Mouse (Mus musculus) forebrain, embryonic 14.5 days (tissue): ENCODE measurements around the gene Zfp709. TPM values are rescaled to one million over a fixed set of nuclear protein-coding genes. Genes with fewer than 3 reads are reported as not detected.
"Not testable (repeated sequence)": the region's sequence is repeated elsewhere in the genome, so short reads cannot be mapped to it uniquely, and the experiment has no call there.

Experiments
- ATAC-seq: fragments of 200-750 bp; cut with Nextera tagmentation; 2 replicates; pipeline ENCODE4 v1.8.0; 2017; ENCODE audit warnings: mild to moderate bottlenecking, moderate library complexity
- DNase-seq: peaks from one replicate; pipeline ENCODE4 v3.0.0-alpha.2; 2015; ENCODE audit warnings: low spot score
- H3K27ac ChIP-seq: fragments of 300-500 bp; sonication (generic); 2 replicates; pipeline ENCODE4 v1.5.1; 2014; ENCODE audit warnings: low read depth, mild to moderate bottlenecking, control low read depth, low read length, moderate library complexity
- H3K27me3 ChIP-seq: fragments of 300-500 bp; sonication (generic); replicated peaks from 2 replicates; pipeline ENCODE4 v1.6.1; 2014; ENCODE audit warnings: low read length, control low read depth, mixed read lengths; ENCODE audit not compliant: control insufficient read depth, insufficient read depth
- H3K36me3 ChIP-seq: fragments of 300-500 bp; sonication (generic); 2 replicates; pipeline ENCODE4 v1.6.1; 2014; ENCODE audit warnings: low read length, control low read depth; ENCODE audit not compliant: control insufficient read depth, insufficient read depth
- H3K4me1 ChIP-seq: fragments of 300-500 bp; sonication (generic); 2 replicates; pipeline ENCODE4 v1.6.1; 2014; ENCODE audit warnings: antibody characterized with exemption, low read length, control low read depth; ENCODE audit not compliant: control insufficient read depth, insufficient read depth
- H3K4me2 ChIP-seq: fragments of 300-500 bp; sonication (generic); 2 replicates; pipeline ENCODE4 v1.6.1; 2014; ENCODE audit warnings: mild to moderate bottlenecking, control low read depth, low read length
- H3K4me3 ChIP-seq: fragments of 300-500 bp; sonication (generic); 2 replicates; pipeline ENCODE4 v1.5.1; 2014; ENCODE audit warnings: low read depth, low read length, control low read depth
- H3K9ac ChIP-seq: fragments of 300-500 bp; sonication (generic); 2 replicates; pipeline ENCODE4 v1.6.1; 2014; ENCODE audit warnings: mild to moderate bottlenecking, low read length, control low read depth, moderate library complexity
- H3K9me3 ChIP-seq: fragments of 300-500 bp; sonication (generic); replicated peaks from 2 replicates; pipeline ENCODE4 v1.6.1; 2016; ENCODE audit warnings: low read length, control low read depth, mixed read lengths; ENCODE audit not compliant: control insufficient read depth
- WGBS: fragments of 180-500 bp; shearing (Covaris S2); extraction: QIAGEN DNeasy Blood & Tissue Kit; methylation state at CpG from one replicate; pipeline ENCODE4 v1.1.7; 2014; 5-methylcytosine and 5-hydroxymethylcytosine counted together
- polyA plus RNA-seq: library from polyadenylated mRNA; unstranded; fragments of >200 nt; fragmentation: Nextera tagmentation; extraction: Ambion mirVana; gene quantifications from 2 replicates; pipeline ENCODE4 v1.2.1, GENCODE M21; 2014

The Zfp709 gene
- polyA plus RNA-seq, 1 experiment from 2014 or later: 9.1 TPM

GRCm38 (mm10) chr8:71912286-71912685, 30.5 kb downstream of the Zfp709 start:
- Histone ChIP-seq H3K4me1 (no peaks in the 10 kb centered on the region), H3K4me2 (no peak overlapping the region), H3K9me3 (no peaks in the 10 kb centered on the region), H3K27me3 (no peaks in the 10 kb centered on the region), H3K4me3 (no peak overlapping the region), H3K27ac (no peak overlapping the region), H3K36me3 (peaks cover 26% of the 10 kb centered on the region), H3K9ac (no peak overlapping the region)
- DNase-seq (no peak), ATAC-seq (no peak)
- WGBS: 86% methylated on average over 2 of the region's 2 CpGs

DNA sequence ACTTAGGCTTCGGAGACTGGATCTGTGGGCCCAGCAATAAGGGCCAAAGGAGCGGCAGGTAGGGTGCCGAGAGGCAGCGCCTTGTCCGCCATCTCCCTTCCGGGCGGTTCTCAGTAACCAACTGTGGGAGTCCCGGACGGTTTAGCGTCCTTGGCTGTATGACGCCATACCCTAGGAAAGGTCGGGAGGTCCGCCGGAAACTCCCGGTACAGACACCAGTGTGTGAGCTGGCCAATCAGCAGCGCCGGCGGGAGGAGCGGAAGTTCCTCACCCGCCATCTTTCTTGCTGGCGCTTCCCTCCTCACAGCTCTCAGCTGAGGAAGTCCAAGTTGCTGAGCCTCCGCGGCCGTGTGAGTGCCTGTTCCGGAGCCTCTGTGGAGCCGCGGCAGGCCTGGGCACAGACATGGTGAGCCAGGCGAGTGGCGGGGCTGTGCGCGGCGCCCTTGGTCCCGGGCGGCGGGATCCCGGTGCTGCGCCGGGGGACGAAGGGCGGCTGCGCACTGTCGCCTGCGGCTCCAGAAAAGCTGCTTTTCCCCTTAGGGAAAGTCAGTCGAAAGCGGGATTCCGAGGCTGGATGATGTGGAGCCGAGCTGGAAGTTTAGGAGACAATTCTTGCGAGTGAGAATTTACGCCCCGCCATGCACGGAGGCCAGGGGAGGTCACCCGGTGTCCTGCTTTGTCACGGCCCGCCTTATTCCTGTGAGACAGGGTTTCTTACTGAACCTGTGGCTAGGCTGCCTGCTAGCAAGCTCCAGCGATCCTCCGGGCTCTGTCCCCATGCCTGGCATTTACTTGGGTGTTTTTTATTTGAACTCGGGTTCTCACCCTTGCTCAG, 41.0 kb downstream of the Zfp709 start:
- DNase-seq: peak; percentile 97
- Histone ChIP-seq H3K27ac (peak overlapping the region; percentile 95), H3K9ac (peak overlapping the region; percentile 90), H3K4me1 (peaks cover 11% of the 10 kb centered on the region), H3K27me3 (no peaks in the 10 kb centered on the region), H3K4me2 (peak overlapping the region; percentile 76), H3K9me3 (no peaks in the 10 kb centered on the region), H3K36me3 (no peaks in the 10 kb centered on the region; the same call in 1 of the 2 replicates), H3K4me3 (peak overlapping the region; percentile 79)
- WGBS: under 1% methylated on average over 57 of the region's 57 CpGs
- ATAC-seq: peak; percentile 99

- H3K27ac ChIP-seq: no peak overlapping the region
- H3K9me3 ChIP-seq: no peaks in the 10 kb centered on the region
- peaks cover 11% of the 10 kb centered on the region for H3K4me1 ChIP-seq
- H3K4me2 ChIP-seq: no peak overlapping the region
- H3K9ac ChIP-seq: no peak overlapping the region
- 97% methylated on average over 5 of the region's 5 CpGs for WGBS
- no peak overlapping the region for H3K4me3 ChIP-seq
- ATAC-seq (no peak), DNase-seq (no peak)
- peaks cover 19% of the 10 kb centered on the region for H3K36me3 ChIP-seq
- no peaks in the 10 kb centered on the region for H3K27me3 ChIP-seq
Measured at GRCm38 (mm10) chr8:71925791-71926190, 44.0 kb downstream of the Zfp709 start.

DNA sequence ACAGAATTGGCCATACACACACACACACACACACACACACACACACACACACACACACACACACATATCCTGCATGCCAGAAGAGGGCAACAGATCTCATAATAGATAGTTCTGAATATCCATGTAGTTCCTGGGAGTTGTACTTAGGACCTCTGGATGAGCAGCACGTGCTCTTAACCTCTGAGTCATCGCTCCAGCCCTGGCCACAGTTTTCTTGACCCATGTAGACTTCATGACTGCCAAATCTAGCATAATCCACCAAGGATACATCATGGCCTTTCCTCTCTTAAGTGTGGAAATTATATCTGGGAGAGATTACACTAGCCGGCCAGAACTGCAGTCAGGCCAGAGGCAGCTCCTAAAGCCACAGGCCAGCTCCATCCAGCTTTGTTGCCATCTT, 44.7 kb downstream of the Zfp709 start:
- H3K9me3 ChIP-seq: no peaks in the 10 kb centered on the region
- no peak overlapping the region for H3K27ac ChIP-seq
- no peak overlapping the region for H3K9ac ChIP-seq
- no peak overlapping the region for H3K4me3 ChIP-seq
- 100% methylated on average over 3 of the region's 3 CpGs for WGBS
- DNase-seq (no peak), ATAC-seq (no peak)
- peaks cover 25% of the 10 kb centered on the region for H3K36me3 ChIP-seq
- H3K4me2 ChIP-seq: no peak overlapping the region
- H3K4me1 ChIP-seq: peaks cover 11% of the 10 kb centered on the region
- no peaks in the 10 kb centered on the region for H3K27me3 ChIP-seq

DNA sequence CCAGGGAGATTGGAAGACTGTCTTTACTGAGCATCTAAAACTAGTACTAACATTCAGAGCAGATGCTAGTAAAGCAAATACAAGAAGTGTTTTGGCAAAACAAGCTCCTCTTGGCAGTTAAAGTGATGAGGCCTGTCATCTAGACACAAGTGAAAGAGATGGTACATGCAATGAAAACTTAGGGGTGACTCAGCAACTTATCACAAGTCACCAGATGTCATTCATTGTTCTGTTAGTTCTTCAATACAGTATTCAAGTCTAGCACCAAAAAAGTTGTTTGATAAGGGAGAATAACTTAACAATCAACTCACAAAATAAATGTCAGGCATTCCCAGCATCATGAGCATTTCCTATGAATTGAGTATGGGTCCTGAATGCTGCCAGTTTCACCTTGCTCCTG, 46.0 kb downstream of the Zfp709 start:
- H3K9ac ChIP-seq: no peak overlapping the region
- DNase-seq (no peak), ATAC-seq (no peak)
- H3K36me3 ChIP-seq: peaks cover 30% of the 10 kb centered on the region
- H3K27ac ChIP-seq: no peak overlapping the region
- H3K27me3 ChIP-seq: no peaks in the 10 kb centered on the region
- H3K4me2 ChIP-seq: no peak overlapping the region
- peaks cover 11% of the 10 kb centered on the region for H3K4me1 ChIP-seq
- H3K4me3 ChIP-seq: no peak overlapping the region
- no peaks in the 10 kb centered on the region for H3K9me3 ChIP-seq

GRCm38 (mm10) chr8:71938037-71938436, 56.2 kb downstream of the Zfp709 start:
- not testable (repeated sequence) for DNase-seq
- 76% methylated on average over 2 of the region's 2 CpGs for WGBS

DNA sequence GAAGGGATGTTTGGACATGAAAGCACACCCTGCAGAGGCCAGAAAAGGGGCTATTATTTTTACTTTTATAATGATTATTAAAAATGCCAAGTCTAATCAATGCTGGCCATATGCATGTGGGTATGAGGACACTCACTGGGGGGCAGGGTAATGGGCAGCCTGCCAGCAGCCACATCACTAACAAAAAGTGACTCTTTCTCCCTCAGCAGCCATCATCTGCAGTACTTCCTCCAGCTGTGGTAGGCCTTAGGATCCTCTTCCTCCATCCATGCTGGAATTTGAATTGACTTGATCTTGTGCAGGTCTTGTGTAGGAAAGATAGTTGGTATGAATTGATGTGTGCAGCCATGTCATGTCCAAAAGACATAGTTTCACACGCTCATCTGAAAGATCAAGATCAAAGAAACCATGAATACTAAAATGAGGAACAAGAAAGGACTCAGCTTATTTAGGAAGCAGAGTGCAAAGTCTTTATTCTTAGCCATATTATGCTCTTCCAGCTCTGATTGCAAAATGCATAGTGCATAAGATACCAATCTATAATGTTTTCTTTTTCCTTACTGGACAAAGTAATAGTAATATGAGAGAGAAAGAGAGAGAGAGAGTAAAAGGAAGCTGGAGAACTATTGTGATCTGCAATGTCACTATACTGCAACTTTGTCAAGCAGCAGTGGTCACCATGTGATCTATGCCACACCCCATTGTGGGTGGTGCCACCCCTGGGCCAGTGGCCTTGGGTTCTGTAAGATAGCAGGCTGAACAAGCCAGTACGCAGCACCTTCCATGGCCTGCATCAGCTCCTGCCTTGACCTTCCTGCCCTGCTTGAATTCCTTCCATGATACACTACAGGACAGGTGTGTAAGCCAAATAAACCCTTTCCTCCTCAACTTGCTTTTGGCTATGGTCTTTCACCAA, 58.7 kb downstream of the Zfp709 start:
- WGBS: 82% methylated on average over 2 of the region's 2 CpGs
- no peak overlapping the region for H3K27ac ChIP-seq

More at GRCm38 (mm10) chr8:71938037-71938436, 56.2 kb downstream of the Zfp709 start:
- not testable (repeated sequence) for H3K36me3 ChIP-seq, H3K4me1 ChIP-seq, H3K27ac ChIP-seq, ATAC-seq, H3K4me3 ChIP-seq, H3K9ac ChIP-seq, H3K9me3 ChIP-seq, H3K27me3 ChIP-seq, H3K4me2 ChIP-seq

GRCm38 (mm10) chr8:71941776-71942175, 60.0 kb downstream of the Zfp709 start:
- Histone ChIP-seq H3K4me3 (no peak overlapping the region), H3K27ac (no peak overlapping the region), H3K4me2 (no peak overlapping the region), H3K27me3 (no peaks in the 10 kb centered on the region), H3K36me3 (no peaks in the 10 kb centered on the region), H3K4me1 (no peaks in the 10 kb centered on the region), H3K9me3 (no peaks in the 10 kb centered on the region), H3K9ac (no peak overlapping the region)
- ATAC-seq (no peak), DNase-seq (no peak)
- 75% methylated on average over 1 of the region's 1 CpGs for WGBS

More for the DNA sequence above, 58.7 kb downstream of the Zfp709 start:
- Histone ChIP-seq H3K27me3 (no peaks in the 10 kb centered on the region), H3K9ac (no peak overlapping the region), H3K4me1 (no peaks in the 10 kb centered on the region), H3K4me2 (no peak overlapping the region), H3K4me3 (no peak overlapping the region), H3K9me3 (no peaks in the 10 kb centered on the region), H3K36me3 (no peaks in the 10 kb centered on the region)
- DNase-seq (no peak), ATAC-seq (no peak)
